Mouse (Mus musculus) brain, embryonic 14.5 days (tissue): ENCODE measurements at regions not wholly inside any gene's neighbourhood (a gene's known extent, or its start where the extent isn't known, plus 50 kb on each side); places are given as distances from the start of the nearest gene placed in this dataset.

Source experiments
- CTCF ChIP-seq: fragments of 200-500 bp; IDR thresholded peaks from 2 replicates; pipeline ENCODE4 v1.5.1; 2012; ENCODE audit warnings: inconsistent platforms, mild to moderate bottlenecking, moderate library complexity, borderline replicate concordance; ENCODE audit not compliant: insufficient read depth, insufficient read length; ENCODE audit errors: extremely low read depth
- POLR2A ChIP-seq: fragments of 200-500 bp; IDR thresholded peaks from 2 replicates; pipeline ENCODE4 v1.6.1; 2012; ENCODE audit warnings: mild to moderate bottlenecking, inconsistent platforms, borderline replicate concordance; ENCODE audit not compliant: poor library complexity, insufficient read depth, insufficient read length, severe bottlenecking; ENCODE audit errors: extremely low read depth

GRCm38 (mm10) chr5:106539286-106539685 lies 69.6 kb upstream of the Gm17304 start:
- TF ChIP-seq POLR2A (no peak), CTCF (no peak)
